Mouse (Mus musculus) heart, postnatal 4 days (tissue): ENCODE data around the gene B3gat3. TPM values are rescaled to one million over a fixed set of nuclear protein-coding genes. Genes with fewer than 3 reads are reported as not detected.

Experiments
- DNase-seq: peaks from one replicate; pipeline ENCODE4 v3.0.0; 2021
- total RNA-seq, 2 experiments: library from RNA; stranded (reverse); gene quantifications; 2 replicates each; pipeline ENCODE4 v1.2.3; 2021

B3gat3 gene
- total RNA-seq, 2 experiments from 2014 or later = 36.0 to 38.0 TPM

DNA sequence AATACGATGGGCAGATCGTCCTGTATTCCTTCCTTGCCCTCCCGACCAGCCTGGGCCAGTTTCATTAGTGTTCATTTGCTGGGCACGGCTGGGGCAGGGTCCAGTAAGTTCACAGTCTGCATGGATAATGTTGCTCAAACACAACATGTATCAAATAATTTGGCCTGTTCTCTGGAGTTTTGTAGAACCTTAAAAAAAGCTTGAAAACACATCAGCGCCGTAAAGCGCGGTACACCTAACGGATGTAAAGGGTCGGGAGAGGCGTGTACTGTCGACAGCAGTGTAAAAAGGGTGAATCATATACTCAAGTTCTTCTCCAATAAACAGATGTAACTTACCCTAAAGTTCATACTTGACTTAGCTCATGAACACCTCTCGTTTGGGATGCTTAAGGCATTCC is 21.6 kb upstream of the B3gat3 start:
- DNase-seq = no peak

DNA sequence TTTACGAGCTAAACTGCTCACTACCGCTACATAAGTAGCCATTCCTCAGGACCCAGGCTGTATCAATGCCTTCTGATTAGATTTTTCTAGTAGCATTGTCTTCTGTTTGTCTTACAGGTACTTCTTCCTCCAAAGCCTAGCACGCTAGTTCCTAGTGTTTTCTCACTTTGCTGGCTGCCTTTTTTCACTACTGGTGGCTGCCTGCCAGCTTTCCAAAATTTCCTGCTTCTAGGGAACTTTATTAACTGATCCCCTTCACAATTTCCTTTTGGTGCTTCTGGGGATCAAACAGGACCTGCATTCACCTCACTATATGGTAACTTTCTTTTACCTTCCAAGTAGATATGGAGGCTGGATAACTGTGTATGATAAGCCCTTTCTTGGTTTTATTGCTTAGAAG is 21.1 kb upstream of the B3gat3 start:
- peak; percentile 31 for DNase-seq

DNA sequence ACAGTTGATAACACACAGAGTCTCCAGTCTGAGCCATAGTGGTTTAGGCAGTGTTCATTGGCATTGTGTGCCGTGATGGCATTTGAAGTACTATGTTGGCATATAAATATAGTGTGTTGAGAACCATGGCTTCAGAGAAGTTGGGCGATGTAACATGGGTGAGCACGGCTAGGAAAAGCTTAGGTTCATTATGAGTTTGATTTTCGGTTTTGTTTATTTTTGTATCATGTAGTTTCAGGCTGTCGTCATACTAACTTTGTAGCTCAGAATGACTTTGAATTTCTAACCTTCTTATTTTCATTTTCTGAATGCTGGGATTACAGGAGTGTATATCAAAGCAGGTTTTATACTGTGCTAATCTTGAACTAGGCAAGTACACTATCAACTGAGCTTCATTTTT is 16.8 kb upstream of the B3gat3 start:
- no peak for DNase-seq

- DNase-seq = no peak
Measured at GRCm38 (mm10) chr19:8908531-8908930, 11.6 kb upstream of the B3gat3 start.

DNA sequence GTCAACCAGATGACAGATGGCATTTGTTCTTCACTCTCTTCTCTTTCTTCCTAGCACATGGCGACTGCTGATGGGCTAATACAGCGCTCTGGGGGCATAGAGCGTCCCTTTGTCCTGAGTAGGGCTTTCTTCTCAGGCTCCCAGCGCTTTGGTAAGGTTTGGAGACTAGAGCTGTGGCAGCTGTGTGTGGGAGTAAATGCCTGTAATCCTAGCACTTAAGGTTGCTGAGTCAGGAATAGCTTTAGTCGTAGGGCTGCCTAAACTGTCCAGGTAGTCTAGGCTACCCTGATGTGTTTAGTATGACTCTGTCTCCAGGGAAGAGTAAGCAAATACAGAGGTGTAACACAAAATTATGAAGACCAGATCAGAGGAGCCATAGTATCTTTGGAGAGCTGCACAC is 8.4 kb upstream of the B3gat3 start:
- no peak for DNase-seq

DNA sequence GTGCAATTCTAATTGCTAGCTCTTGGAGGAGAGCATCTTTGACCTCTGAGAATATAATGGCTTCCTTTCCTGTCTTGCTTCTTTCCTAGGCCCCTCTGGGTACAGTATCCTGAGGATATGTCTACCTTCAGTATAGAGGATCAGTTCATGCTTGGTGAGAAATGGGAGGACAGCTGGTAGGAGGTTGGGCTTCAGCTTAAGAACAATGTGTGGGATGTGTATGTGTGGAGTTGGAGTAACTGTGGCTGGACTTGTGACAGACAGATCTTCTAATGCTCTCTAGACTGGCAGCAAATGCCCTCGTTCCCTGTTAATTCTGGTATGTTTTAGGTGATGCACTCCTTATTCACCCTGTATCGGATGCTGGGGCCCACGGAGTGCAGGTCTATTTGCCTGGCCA is 6.0 kb upstream of the B3gat3 start:
- DNase-seq = no peak

- DNase-seq = no peak
Measured at GRCm38 (mm10) chr19:8919000-8919399, 1.2 kb upstream of the B3gat3 start.

GRCm38 (mm10) chr19:8919684-8920072 is 496 bp upstream of the B3gat3 start:
- no peak for DNase-seq

- DNase-seq = no peak
Measured at GRCm38 (mm10) chr19:8920836-8921291, 690 bp downstream of the B3gat3 start.

DNA sequence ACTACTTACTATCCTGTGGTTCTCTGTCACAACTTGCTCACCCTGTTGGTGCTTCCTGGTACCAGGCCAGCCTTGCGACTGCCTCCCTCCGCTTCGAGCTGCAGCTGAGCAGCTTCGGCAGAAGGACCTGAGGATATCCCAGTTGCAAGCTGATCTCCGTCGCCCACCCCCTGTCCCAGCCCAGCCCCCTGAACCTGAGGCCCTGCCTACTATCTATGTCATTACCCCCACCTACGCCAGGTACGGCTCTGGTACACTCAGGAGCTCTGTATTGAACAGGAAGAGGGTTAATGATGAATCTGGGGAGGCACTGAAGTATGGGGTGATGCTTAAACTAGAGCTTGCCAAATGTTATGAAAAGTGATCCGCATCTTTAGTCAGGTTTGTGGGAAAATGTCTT is 1.6 kb downstream of the B3gat3 start:
- no peak for DNase-seq

DNA sequence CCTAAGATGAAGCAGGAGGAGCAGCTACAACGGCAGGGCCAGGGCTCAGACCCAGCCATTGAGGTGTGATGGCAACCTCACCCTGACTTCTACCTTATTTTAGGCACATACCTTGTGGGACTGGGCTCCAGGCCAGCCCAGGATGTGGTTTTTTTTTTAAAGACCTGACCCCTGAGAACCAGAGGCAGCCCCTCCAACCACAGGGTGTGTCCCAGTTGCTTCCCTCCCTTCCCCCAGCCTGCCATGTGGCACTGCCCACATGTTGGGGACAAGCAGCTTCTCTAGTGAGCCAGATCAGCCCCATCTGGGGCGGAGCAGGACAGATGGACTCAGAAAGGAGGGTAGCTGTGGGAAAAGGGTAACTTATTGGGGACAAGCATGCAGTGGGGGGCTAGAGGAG is 6.6 kb downstream of the B3gat3 start:
- no peak for DNase-seq

GRCm38 (mm10) chr19:8927891-8928525 is 7.8 kb downstream of the B3gat3 start:
- no peak for DNase-seq

- DNase-seq = no peak
Measured at GRCm38 (mm10) chr19:8928689-8929223, 8.6 kb downstream of the B3gat3 start.

GRCm38 (mm10) chr19:8929224-8930088 is 9.3 kb downstream of the B3gat3 start, which contains the start of the genes Rom1 and Eml3:
Rom1 (minus strand) TSS chr19:8929356.
Eml3 (plus strand) TSS chr19:8929552.
- peak; percentile 91 for DNase-seq

- no peak for DNase-seq
Measured at GRCm38 (mm10) chr19:8930117-8930516, 9.9 kb downstream of the B3gat3 start.

- DNase-seq = no peak
Measured at GRCm38 (mm10) chr19:8930771-8931170, 10.6 kb downstream of the B3gat3 start.

- DNase-seq = no peak
Measured at GRCm38 (mm10) chr19:8936736-8937135, 16.6 kb downstream of the B3gat3 start.

- no peak for DNase-seq
Measured at GRCm38 (mm10) chr19:8940526-8941133, 20.5 kb downstream of the B3gat3 start.

- DNase-seq = no peak
Measured at GRCm38 (mm10) chr19:8941136-8941514, 21.0 kb downstream of the B3gat3 start.

DNA sequence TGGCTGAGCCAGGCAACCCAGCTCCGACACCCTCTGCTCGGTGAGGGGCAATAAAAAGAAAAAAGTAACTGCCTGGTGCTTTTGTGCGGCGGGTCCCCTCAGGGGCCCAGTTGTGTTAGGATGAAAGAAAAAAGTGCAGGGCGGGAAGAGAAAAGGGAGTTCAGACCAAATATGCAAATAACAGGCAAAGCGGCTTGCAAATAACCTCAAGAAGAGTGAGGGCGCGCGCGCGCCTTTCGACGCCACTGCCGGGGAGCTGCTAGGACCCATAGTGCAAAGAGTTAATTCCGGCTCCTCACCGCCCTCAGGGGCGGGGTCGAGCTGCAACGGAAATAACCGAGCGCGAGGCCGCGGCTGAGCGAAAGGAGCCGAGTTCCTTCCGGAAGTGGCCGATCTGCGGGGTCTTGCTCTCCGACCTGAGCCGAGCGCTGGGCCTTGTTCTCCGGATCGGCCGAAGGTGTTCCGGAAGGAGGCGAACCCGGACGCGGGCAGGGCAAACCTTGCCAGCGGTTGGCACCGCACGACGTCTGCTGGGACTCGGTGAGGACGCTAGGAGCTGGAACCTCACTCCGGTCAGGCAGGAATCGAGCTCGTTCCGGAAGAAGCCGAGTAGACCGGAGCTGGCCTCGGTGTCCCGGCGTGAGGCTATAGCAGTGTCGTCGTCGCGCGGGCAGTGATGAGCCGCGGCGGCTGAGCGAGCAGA is 21.5 kb downstream of the B3gat3 start, which contains the start of gene Mta2:
Gene Mta2 (plus strand): TSS at position 361 of the 703 bp plus-strand sequence.
- peak; percentile 97 for DNase-seq

DNA sequence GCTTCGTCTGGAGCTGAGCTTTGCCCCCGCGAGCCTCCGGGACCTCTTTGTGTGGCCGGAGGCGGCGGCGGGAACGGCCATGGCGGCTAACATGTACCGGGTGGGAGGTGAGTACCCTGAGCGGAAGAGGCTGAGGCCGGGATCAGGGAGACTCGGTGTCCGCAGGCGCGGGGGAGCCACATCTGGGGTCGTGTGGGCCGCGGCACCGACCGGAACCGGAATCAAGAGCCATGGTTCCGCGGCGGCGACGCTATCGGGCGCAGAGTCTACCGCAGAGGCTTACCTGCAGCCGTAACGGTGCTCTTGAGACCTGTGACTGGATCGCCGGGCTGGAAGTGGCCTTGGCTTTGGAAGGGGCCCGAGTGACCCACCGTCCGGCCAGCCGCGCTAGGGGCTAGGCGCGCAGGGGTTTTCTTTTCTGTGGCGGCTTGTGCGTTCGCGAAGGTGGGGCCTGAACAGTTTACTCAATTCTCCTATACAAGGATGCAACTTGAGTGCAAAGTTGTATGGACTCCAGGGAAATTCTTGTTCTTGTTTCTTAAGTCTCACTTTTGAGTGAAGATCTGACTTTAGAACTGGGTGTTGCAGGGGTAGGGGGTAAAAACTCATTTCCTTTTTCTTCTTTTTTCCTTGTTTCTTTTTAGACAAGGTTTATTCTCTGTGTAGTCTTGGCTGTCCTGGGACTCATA is 22.2 kb downstream of the B3gat3 start:
- DNase-seq = peak; percentile 62

DNA sequence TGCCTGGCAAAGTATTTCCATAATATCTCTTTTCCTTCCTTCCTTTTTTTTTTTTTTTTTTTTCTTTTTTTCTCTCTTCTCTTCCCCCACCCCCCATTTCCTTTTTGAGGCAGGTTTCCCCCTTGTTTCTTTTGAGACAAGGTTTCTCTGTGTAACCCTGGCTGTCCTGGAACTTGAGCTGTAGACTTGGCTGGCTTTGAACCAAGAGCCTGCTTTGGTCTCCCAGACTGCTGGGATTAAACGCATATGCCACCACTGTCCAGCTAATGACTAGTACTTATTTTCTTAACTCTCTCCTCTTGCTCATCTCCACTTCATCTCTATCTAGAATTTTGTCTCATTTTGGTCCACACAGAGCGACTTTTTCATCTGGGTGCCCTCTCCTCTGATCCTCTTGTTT is 22.9 kb downstream of the B3gat3 start:
- no peak for DNase-seq
